Mouse (Mus musculus): ENCODE results near the gene Asphd1.

DNA sequence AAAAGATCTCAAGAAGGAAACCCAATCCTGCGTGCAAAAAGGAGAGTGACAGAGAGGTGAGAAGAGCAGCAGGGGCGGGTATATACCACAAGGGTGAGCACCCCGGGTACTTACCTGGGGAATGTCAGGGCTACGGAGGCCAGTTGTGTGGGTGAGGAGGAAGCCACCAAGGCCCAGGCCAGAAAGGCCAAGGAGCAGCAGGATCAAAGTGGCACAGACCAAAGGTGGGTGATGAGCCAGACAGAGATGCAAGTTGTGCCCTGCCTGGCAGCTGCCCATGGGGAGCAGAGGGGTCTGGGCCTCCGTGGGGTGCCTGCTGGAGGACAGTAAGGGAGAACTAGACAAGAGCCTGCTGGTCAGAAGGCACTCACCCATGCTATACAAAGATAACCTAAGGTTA, 52.5 kb downstream of the Asphd1 start:
- no peak for TF ChIP-seq CTCF (conservative IDR thresholded peaks at IDR 0.05; ENCODE audit: insufficient read depth, insufficient read length, low read depth, low read length)
- TF ChIP-seq POLR2A (IDR thresholded peaks at IDR 0.05; ENCODE audit: low read depth, low read length): no peak
